Mouse (Mus musculus): ENCODE measurements around the gene Gm12569. TPM values are rescaled to one million over a fixed set of nuclear protein-coding genes. Genes with fewer than 3 reads are reported as not detected.
A peak's percentile ranks its signal among the peaks of the same experiment; 100 is the strongest.

Gm12569 gene
- polyA plus RNA-seq, 2 experiments, result not detected

DNA sequence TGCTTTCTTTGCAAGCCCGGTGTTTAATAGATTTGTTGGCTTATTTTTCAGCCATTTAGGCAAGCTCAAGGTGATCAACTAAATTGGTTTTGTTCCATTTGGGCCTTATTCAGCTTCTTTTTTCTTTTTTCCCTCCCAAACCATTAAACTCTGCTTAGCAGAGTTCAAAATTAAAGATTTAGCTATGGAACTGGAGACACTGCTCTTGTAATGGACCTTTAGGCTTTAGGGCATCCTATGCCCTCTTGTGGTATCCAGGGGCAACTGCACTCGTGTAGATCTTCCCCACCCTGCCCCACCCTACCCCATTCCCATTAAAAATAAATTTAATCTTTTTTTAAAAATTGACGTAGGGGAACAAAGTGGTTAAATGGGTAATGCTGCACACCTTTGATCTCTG, 45.1 kb downstream of the Gm12569 start:
- H3K27ac ChIP-seq, result peak overlapping the region; percentile 65; the same call in 1 of the 2 replicates

DNA sequence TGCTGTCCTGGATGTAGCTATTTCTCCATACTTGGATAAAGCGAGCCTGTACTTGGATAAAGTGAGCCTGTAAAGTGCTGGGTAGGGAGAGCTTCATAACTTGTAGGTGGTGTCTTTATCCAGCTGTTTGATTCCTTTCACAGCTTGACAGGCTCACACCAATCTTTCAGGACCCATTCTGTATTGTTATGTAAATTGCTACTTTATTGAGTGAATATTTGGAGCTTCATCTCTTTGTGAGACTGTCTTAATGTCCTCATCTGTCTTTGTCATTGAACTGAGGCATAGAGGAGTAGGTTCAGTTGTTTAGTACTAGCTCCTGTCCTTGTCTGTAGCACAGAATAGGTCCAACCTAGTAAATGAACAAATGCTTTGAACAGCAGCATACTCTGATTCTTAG, 54.1 kb downstream of the Gm12569 start:
- TF ChIP-seq EP300 (IDR thresholded peaks at IDR 0.05; ENCODE audit: low read depth) (no peak), CTCF (IDR thresholded peaks at IDR 0.05; ENCODE audit: low read depth) (no peak)
- H3K36me3 ChIP-seq (replicated peaks; ENCODE audit: control insufficient read depth, insufficient read depth, low read depth), result peaks cover 86% of the 10 kb centered on the region
- no peak overlapping the region for H3K9ac ChIP-seq (replicated peaks)
- H3K4me3 ChIP-seq (ENCODE audit: insufficient read depth in 1 of 2, low read depth in 2 of 2, low read length in 2 of 2), result no peak overlapping the region
- DNase-seq (ENCODE audit: low read depth in 3 of 3, low spot score in 3 of 3), result no peak
- 77% methylated on average over 1 of the region's 1 CpGs for WGBS (ENCODE audit: insufficient replicate concordance)
- ATAC-seq (ENCODE audit: insufficient read depth), result no peak
- H3K4me1 ChIP-seq (replicated peaks; ENCODE audit: control insufficient read depth in 2 of 2, insufficient read depth in 2 of 2, low read length in 1 of 2), result no peaks in the 10 kb centered on the region
- H3K9me3 ChIP-seq (ENCODE audit: control insufficient read depth, low read length), result no peaks in the 10 kb centered on the region
- no peak overlapping the region for H3K4me2 ChIP-seq (ENCODE audit: low read depth)
- H3K27me3 ChIP-seq (ENCODE audit: control insufficient read depth, insufficient read depth, low read length), result no peaks in the 10 kb centered on the region
- no peak overlapping the region for H3K27ac ChIP-seq

More for the DNA sequence above, 45.1 kb downstream of the Gm12569 start:
- H3K4me1 ChIP-seq (replicated peaks; ENCODE audit: control insufficient read depth in 2 of 2, insufficient read depth in 2 of 2, low read length in 1 of 2), result peaks cover 17 to 24% of the 10 kb centered on the region in 2 experiments
- H3K36me3 ChIP-seq (replicated peaks; ENCODE audit: control insufficient read depth, insufficient read depth, low read depth), result peaks cover 32% of the 10 kb centered on the region
- 48% methylated on average over 3 of the region's 3 CpGs for WGBS (ENCODE audit: insufficient replicate concordance)
- peak overlapping the region; percentile 92 for H3K9ac ChIP-seq (replicated peaks)
- TF ChIP-seq CTCF (IDR thresholded peaks at IDR 0.05; ENCODE audit: low read depth) (peak; percentile 73), EP300 (IDR thresholded peaks at IDR 0.05; ENCODE audit: low read depth) (no peak)
- H3K4me3 ChIP-seq (ENCODE audit: insufficient read depth in 1 of 2, low read depth in 2 of 2, low read length in 2 of 2), result peak overlapping the region; percentile 76 to 80; a peak in 2 of 4 replicates
- no peaks in the 10 kb centered on the region for H3K9me3 ChIP-seq (ENCODE audit: control insufficient read depth, low read length)
- no peaks in the 10 kb centered on the region; the same call in 1 of the 2 replicates for H3K27me3 ChIP-seq (ENCODE audit: control insufficient read depth, insufficient read depth, low read length)
- ATAC-seq (ENCODE audit: insufficient read depth) (no peak), DNase-seq (ENCODE audit: low read depth in 3 of 3, low spot score in 3 of 3) (peak in 1 of 3 experiments; percentile 39)
- H3K4me2 ChIP-seq (ENCODE audit: low read depth), result peak overlapping the region; percentile 99

Other genes with a start within 250 kb of the Gm12569 start
- not detected in 2 replicates for gene Olfr1377, start 238.5 kb upstream of the Gm12569 start, polyA plus RNA-seq (2012; rRNA removed)
- gene Olfr1377, start 238.5 kb upstream of the Gm12569 start, polyA plus RNA-seq (2014; fragmentation: Nextera tagmentation; extraction: Ambion mirVana), result not detected in 2 replicates
- gene Olfr51, start 216.9 kb upstream of the Gm12569 start, polyA plus RNA-seq (2012; rRNA removed), result not detected in 2 replicates
- not detected in 2 replicates for gene Olfr51, start 216.9 kb upstream of the Gm12569 start, polyA plus RNA-seq (2014; fragmentation: Nextera tagmentation; extraction: Ambion mirVana)
- gene Olfr54, start 206.2 kb upstream of the Gm12569 start, polyA plus RNA-seq (2012; rRNA removed), result not detected in 2 replicates
- not detected in 2 replicates for gene Olfr54, start 206.2 kb upstream of the Gm12569 start, polyA plus RNA-seq (2014; fragmentation: Nextera tagmentation; extraction: Ambion mirVana)
- not detected in 2 replicates for gene Olfr1375, start 172.4 kb upstream of the Gm12569 start, polyA plus RNA-seq (2012; rRNA removed)
- not detected in 2 replicates for gene Olfr1375, start 172.4 kb upstream of the Gm12569 start, polyA plus RNA-seq (2014; fragmentation: Nextera tagmentation; extraction: Ambion mirVana)
- 0.47 and 1.1 TPM in 2 replicates for gene Zfp354a, start 161.2 kb upstream of the Gm12569 start, polyA plus RNA-seq (2012; rRNA removed)
- 1.00 and 1.1 TPM in 2 replicates for gene Zfp354a, start 161.2 kb upstream of the Gm12569 start, polyA plus RNA-seq (2014; fragmentation: Nextera tagmentation; extraction: Ambion mirVana)
- 34.1 and 49.9 TPM in 2 replicates for gene Clk4, start 41.3 kb downstream of the Gm12569 start, polyA plus RNA-seq (2012; rRNA removed)
- 45.2 and 55.8 TPM in 2 replicates for gene Clk4, start 41.3 kb downstream of the Gm12569 start, polyA plus RNA-seq (2014; fragmentation: Nextera tagmentation; extraction: Ambion mirVana)
- 0.18 and 0.38 TPM in 2 replicates for gene BC049762, start 42.6 kb downstream of the Gm12569 start, polyA plus RNA-seq (2012; rRNA removed)
- gene BC049762, start 42.6 kb downstream of the Gm12569 start, polyA plus RNA-seq (2014; fragmentation: Nextera tagmentation; extraction: Ambion mirVana), result 0.57 and 0.63 TPM in 2 replicates
- 0.19 TPM in 2 replicates for gene Col23a1, start 69.4 kb downstream of the Gm12569 start, polyA plus RNA-seq (2012; rRNA removed)
- gene Col23a1, start 69.4 kb downstream of the Gm12569 start, polyA plus RNA-seq (2014; fragmentation: Nextera tagmentation; extraction: Ambion mirVana), result 0.10 and 0.11 TPM in 2 replicates

Measured in liver, embryonic 14.5 days (tissue).